Mouse (Mus musculus) lung, postnatal 0 days (tissue): Measurements from ENCODE around the gene B4galnt4. TPM values are rescaled to one million over a fixed set of nuclear protein-coding genes. Genes with fewer than 3 reads are reported as not detected.
"Not testable (repeated sequence)": the region's sequence is repeated elsewhere in the genome, so short reads cannot be mapped to it uniquely, and the experiment has no call there.

Experiments
- ATAC-seq: fragments of 200-750 bp; cut with Nextera tagmentation; 2 replicates; pipeline ENCODE4 v1.8.0; 2017; ENCODE audit warnings: moderate library complexity
- DNase-seq: peaks from one replicate; pipeline ENCODE4 v3.0.0-alpha.2; 2016; ENCODE audit warnings: low spot score
- H3K27ac ChIP-seq: fragments of 300-500 bp; sonication (generic); 2 replicates; pipeline ENCODE4 v1.5.1; 2014; ENCODE audit warnings: antibody characterized with exemption, mild to moderate bottlenecking, low read length, mixed read lengths
- H3K27me3 ChIP-seq: fragments of 300-500 bp; sonication (generic); replicated peaks from 2 replicates; pipeline ENCODE4 v1.6.1; 2014; ENCODE audit warnings: low read length, mixed read lengths; ENCODE audit not compliant: insufficient read depth
- H3K36me3 ChIP-seq: fragments of 300-500 bp; sonication (generic); 2 replicates; pipeline ENCODE4 v1.6.1; 2014; ENCODE audit warnings: low read length, mixed read lengths; ENCODE audit not compliant: insufficient read depth
- H3K4me1 ChIP-seq: fragments of 300-500 bp; sonication (generic); 2 replicates; pipeline ENCODE4 v1.6.1; 2014; ENCODE audit warnings: antibody characterized with exemption, low read depth, low read length, mixed read lengths; ENCODE audit not compliant: insufficient read depth
- H3K4me2 ChIP-seq: fragments of 300-500 bp; sonication (generic); replicated peaks from 2 replicates; pipeline ENCODE4 v1.6.1; 2014; ENCODE audit warnings: low read depth, mild to moderate bottlenecking, low read length, moderate library complexity, mixed read lengths
- H3K4me3 ChIP-seq: fragments of 300-500 bp; sonication (generic); 2 replicates; pipeline ENCODE4 v1.5.1; 2014; ENCODE audit warnings: low read depth, low read length
- H3K9ac ChIP-seq: fragments of 300-500 bp; sonication (generic); replicated peaks from 2 replicates; pipeline ENCODE4 v1.6.1; 2014; ENCODE audit warnings: low read depth, mild to moderate bottlenecking
- H3K9me3 ChIP-seq: fragments of 300-500 bp; sonication (generic); 2 replicates; pipeline ENCODE4 v1.6.1; 2016; ENCODE audit warnings: low read length, mixed read lengths
- CTCF ChIP-seq: IDR thresholded peaks from 2 replicates; pipeline ENCODE4 v1.5.1; 2016; ENCODE audit warnings: antibody characterized with exemption, mild to moderate bottlenecking
- EP300 ChIP-seq: IDR thresholded peaks from 2 replicates; pipeline ENCODE4 v1.6.1; 2016; ENCODE audit warnings: antibody characterized with exemption, mild to moderate bottlenecking, control low read depth
- WGBS: fragments of 180-500 bp; shearing (Covaris S2); extraction: QIAGEN DNeasy Blood & Tissue Kit; methylation state at CpG from one replicate; pipeline ENCODE4 v1.1.7; 2014; 5-methylcytosine and 5-hydroxymethylcytosine counted together
- polyA plus RNA-seq: library from polyadenylated mRNA; unstranded; fragments of >200 nt; fragmentation: Nextera tagmentation; extraction: Ambion mirVana; gene quantifications from 2 replicates; pipeline ENCODE4 v1.2.1, GENCODE M21; 2015

Gene B4galnt4
- polyA plus RNA-seq, 1 experiment from 2014 or later: 0.13 TPM

DNA sequence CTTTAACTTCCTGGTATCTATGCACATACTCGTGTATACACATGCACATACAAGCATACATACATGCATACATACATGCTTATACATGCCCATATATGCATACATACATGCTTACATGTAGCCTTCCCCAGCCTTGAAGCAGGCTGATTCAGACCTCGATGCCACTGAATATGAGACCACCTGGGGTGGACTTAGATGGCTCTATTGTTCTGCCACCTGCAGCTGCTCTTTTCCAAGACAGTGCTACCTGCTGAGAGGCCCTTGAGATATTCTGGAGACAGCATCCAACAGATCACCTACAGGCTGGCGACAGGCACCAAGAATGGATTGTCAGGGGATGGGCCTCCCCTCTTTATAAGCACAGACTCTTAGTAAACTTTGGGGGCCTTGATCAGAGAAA, 30.5 kb upstream of the B4galnt4 start:
- H3K27me3 ChIP-seq: no peaks in the 10 kb centered on the region
- H3K27ac ChIP-seq: no peak overlapping the region
- no peaks in the 10 kb centered on the region for H3K4me1 ChIP-seq
- DNase-seq (no peak), ATAC-seq (no peak)
- TF ChIP-seq CTCF (no peak), EP300 (no peak)
- no peaks in the 10 kb centered on the region for H3K36me3 ChIP-seq
- H3K4me2 ChIP-seq: no peak overlapping the region
- H3K9ac ChIP-seq: no peak overlapping the region
- H3K4me3 ChIP-seq: no peak overlapping the region
- 61% methylated on average over 3 of the region's 3 CpGs for WGBS
- no peaks in the 10 kb centered on the region for H3K9me3 ChIP-seq

GRCm38 (mm10) chr7:141032458-141033167, 28.3 kb upstream of the B4galnt4 start:
- no peak for DNase-seq
- ATAC-seq: no peak
- no peak overlapping the region for H3K4me3 ChIP-seq
- H3K27me3 ChIP-seq: no peaks in the 10 kb centered on the region
- H3K27ac ChIP-seq: no peak overlapping the region
- 65% methylated on average over 9 of the region's 9 CpGs for WGBS
- no peaks in the 10 kb centered on the region for H3K9me3 ChIP-seq
- no peak overlapping the region for H3K4me2 ChIP-seq
- no peaks in the 10 kb centered on the region for H3K4me1 ChIP-seq
- H3K36me3 ChIP-seq: no peaks in the 10 kb centered on the region
- H3K9ac ChIP-seq: no peak overlapping the region
- no peak for TF ChIP-seq CTCF
- TF ChIP-seq EP300: no peak

- not testable (repeated sequence) for DNase-seq, H3K4me2 ChIP-seq, H3K36me3 ChIP-seq, H3K9me3 ChIP-seq, H3K27ac ChIP-seq, ATAC-seq, H3K4me1 ChIP-seq, H3K27me3 ChIP-seq, H3K4me3 ChIP-seq, H3K9ac ChIP-seq
- WGBS: 77% methylated on average over 1 of the region's 2 CpGs
These were observed 24.3 kb upstream of the B4galnt4 start for GRCm38 (mm10) chr7:141036624-141037023.

DNA sequence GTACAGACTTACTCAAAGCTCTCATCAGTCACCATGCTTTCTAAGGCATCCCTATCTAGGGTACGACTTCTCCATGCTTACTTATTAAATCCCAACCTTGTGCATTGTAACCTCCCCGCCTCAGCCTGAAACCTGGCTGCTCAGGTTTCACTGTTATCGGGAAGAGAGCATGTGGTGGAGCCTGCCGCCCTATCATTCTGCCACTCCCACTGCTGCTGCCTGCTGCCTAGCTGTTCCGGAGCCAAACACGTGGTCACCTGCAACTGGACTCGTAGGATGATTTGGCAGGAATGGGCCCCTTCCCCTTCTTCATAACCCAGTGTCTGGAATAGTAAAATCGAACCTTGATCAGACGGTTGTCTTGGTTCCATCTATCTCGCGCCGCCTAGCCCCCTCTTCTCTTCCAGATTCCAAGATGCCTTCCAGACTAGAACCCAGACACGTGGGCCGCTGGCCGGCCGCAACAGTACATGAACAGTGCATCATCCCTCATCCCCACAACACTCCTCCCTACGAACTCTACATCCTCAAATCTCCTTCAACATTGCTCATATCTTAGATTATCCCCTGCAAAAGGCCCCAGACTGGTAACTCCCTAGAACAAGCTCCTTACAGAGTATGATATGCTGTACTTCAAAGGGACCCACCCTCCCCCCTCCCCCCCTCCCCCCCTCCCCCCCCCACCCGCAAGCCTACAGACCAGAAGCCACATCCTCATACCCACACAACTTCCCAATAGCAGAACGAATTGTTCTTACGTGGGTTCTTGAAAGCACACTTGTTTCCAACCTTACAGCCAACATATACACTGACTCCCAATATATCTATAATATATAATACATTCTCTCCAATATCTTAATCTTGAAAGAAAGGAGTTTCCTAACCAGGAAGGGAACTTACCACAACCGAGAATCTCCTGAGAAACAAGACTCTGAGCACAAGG, 22.5 kb upstream of the B4galnt4 start:
- H3K36me3 ChIP-seq: no peaks in the 10 kb centered on the region
- TF ChIP-seq CTCF (no peak), EP300 (no peak)
- 62% methylated on average over 20 of the region's 21 CpGs for WGBS
- no peak overlapping the region for H3K4me3 ChIP-seq
- no peak overlapping the region for H3K4me2 ChIP-seq
- no peak overlapping the region for H3K27ac ChIP-seq
- no peak for DNase-seq
- no peaks in the 10 kb centered on the region for H3K4me1 ChIP-seq
- no peaks in the 10 kb centered on the region for H3K27me3 ChIP-seq
- H3K9me3 ChIP-seq: no peaks in the 10 kb centered on the region
- ATAC-seq: no peak
- H3K9ac ChIP-seq: no peak overlapping the region

DNA sequence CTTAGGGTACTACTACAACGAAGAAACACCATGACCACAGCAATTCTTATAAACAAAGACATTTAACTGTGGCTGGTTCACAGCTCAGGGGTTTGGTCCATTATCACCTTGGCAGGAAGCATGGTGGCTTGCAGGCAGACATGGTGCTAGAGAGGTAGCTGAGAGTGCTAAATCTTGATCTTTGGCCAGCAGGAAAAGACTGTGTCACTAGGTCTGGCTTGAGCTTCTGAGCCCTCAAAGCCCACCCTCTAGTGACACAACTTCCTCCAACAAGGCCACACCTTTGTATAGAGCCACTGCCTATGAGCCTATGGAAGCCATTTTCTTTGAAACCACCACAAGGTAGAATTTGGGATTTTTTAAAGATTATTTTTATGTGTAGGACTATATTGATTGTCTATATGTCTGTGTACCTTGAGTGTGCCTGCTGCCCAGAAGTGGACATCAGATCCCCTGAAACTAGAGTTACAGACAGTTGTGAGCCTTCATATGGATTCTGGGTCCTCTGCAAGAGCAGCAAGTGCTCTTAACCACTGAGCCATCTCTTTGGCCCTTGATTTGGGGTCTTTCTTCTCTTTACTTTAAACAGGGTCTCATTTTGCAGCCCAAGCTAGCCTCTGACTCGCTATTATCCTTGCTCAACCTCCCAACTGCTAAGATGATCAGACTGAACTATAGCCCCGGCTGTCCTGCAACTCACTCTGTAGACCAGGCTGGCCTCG, 21.4 kb upstream of the B4galnt4 start:
- WGBS: 91% methylated on average over 4 of the region's 4 CpGs
- Histone ChIP-seq H3K9me3 (no peaks in the 10 kb centered on the region), H3K27ac (no peak overlapping the region), H3K9ac (no peak overlapping the region), H3K36me3 (no peaks in the 10 kb centered on the region), H3K4me3 (no peak overlapping the region), H3K27me3 (no peaks in the 10 kb centered on the region), H3K4me2 (no peak overlapping the region), H3K4me1 (no peaks in the 10 kb centered on the region)
- DNase-seq (no peak), ATAC-seq (no peak)
- TF ChIP-seq EP300: no peak
- no peak for TF ChIP-seq CTCF
